In genomic region chrX:38120982-38121381, GRCm38 (mm10) we compare ENCODE assay signal across 28 mouse cellular contexts. TPM values are rescaled to one million over a fixed set of nuclear protein-coding genes. Genes with fewer than 3 reads are reported as not detected.
"Had no signal": no experiment of that assay in that cellular context is flagged by ENCODE, and none has a peak within 500 bp of the region (broad histone marks: within the 10 kb centered on the region; RNA-seq: fewer than 3 reads in every experiment).

Gene Rhox13 (plus strand): TSS chrX:38121219.

- H3K27ac ChIP-seq: midbrain, embryonic 10.5 days; midbrain, embryonic 12.5 days; neural tube, embryonic 13.5 days; neural tube, embryonic 15.5 days had no signal

- H3K9me3 ChIP-seq: neural tube, embryonic 15.5 days had no signal

- H3K27me3 ChIP-seq: midbrain, embryonic 12.5 days; neural tube, embryonic 13.5 days; neural tube, embryonic 15.5 days had no signal

- H3K9ac ChIP-seq: lung, embryonic 14.5 days; midbrain, embryonic 12.5 days; neural tube, embryonic 13.5 days; neural tube, embryonic 15.5 days had no signal

- H3K4me2 ChIP-seq: lung, embryonic 14.5 days; midbrain, embryonic 12.5 days; neural tube, embryonic 13.5 days; neural tube, embryonic 15.5 days had no signal

- H3K36me3 ChIP-seq: midbrain, embryonic 10.5 days; midbrain, embryonic 12.5 days; neural tube, embryonic 13.5 days; neural tube, embryonic 15.5 days had no signal

- H3K4me1 ChIP-seq: midbrain, embryonic 10.5 days; midbrain, embryonic 12.5 days; neural tube, embryonic 13.5 days; neural tube, embryonic 15.5 days had no signal

- DNase-seq: lung, adult 18-20 months; lung, embryonic 14.5 days; lung, postnatal 10 days; lung, postnatal 4 days; midbrain, embryonic 14.5 days; retina, postnatal 1 day; right cerebral cortex, adult 18-20 months; right cerebral cortex, postnatal 25 days; right cerebral cortex, postnatal 4 days; spleen, adult 18-20 months; thymus, adult 2 months; thymus, postnatal 25 days; thymus, postnatal 4 days had no signal

- H3K4me3 ChIP-seq: midbrain, embryonic 10.5 days; midbrain, embryonic 12.5 days; myocyte; neural tube, embryonic 13.5 days; neural tube, embryonic 15.5 days had no signal

RNA-seq across cellular contexts. Expression of gene Rhox13, which starts in this region (rescaled TPM):
- total RNA-seq: megakaryocyte, adult 5-6 weeks; megakaryocyte-erythroid progenitor cell, adult 5-6 weeks; midbrain, postnatal 0 days had no signal
- polyA plus RNA-seq: liver, embryonic 16.5 days; lung, embryonic 14.5 days; lung, embryonic 16.5 days; midbrain, embryonic 10.5 days; midbrain, embryonic 12.5 days; midbrain, embryonic 14.5 days; midbrain, postnatal 0 days; myocyte; neural tube, embryonic 11.5 days; neural tube, embryonic 13.5 days; neural tube, embryonic 15.5 days; small intestine, adult 2 months; stomach, embryonic 14.5 days; stomach, embryonic 16.5 days; thymus, adult 2 months; urinary bladder, adult 2 months had no signal
